Mouse (Mus musculus) midbrain, embryonic 10.5 days (tissue): ENCODE results near the gene Tanc1. TPM values are rescaled to one million over a fixed set of nuclear protein-coding genes. Genes with fewer than 3 reads are reported as not detected.

Experiments used
- DNase-seq: peaks from one replicate; pipeline ENCODE4 v3.0.0-alpha.2; 2017; ENCODE audit warnings: low spot score
- H3K27ac ChIP-seq: fragments of 300-500 bp; sonication (generic); replicated peaks from 2 replicates; pipeline ENCODE4 v1.5.1; 2016; ENCODE audit warnings: mild to moderate bottlenecking
- H3K27me3 ChIP-seq: fragments of 300-500 bp; sonication (generic); 2 replicates; pipeline ENCODE4 v1.6.1; 2016; ENCODE audit warnings: low read depth, mild to moderate bottlenecking; ENCODE audit not compliant: poor library complexity, severe bottlenecking
- H3K36me3 ChIP-seq: fragments of 300-500 bp; sonication (generic); 2 replicates; pipeline ENCODE4 v1.6.1; 2016; ENCODE audit warnings: mild to moderate bottlenecking, moderate library complexity
- H3K4me1 ChIP-seq: fragments of 300-500 bp; sonication (generic); 2 replicates; pipeline ENCODE4 v1.6.1; 2016
- H3K4me3 ChIP-seq: fragments of 300-500 bp; sonication (generic); 2 replicates; pipeline ENCODE4 v1.5.1; 2016; ENCODE audit warnings: mild to moderate bottlenecking, moderate library complexity
- H3K9me3 ChIP-seq: fragments of 300-500 bp; sonication (generic); replicated peaks from 2 replicates; pipeline ENCODE4 v1.6.1; 2016; ENCODE audit warnings: mild to moderate bottlenecking
- WGBS: fragments of 180-500 bp; shearing (Covaris S2); methylation state at CpG from one replicate; pipeline ENCODE4 v1.1.7; 2016; 5-methylcytosine and 5-hydroxymethylcytosine counted together
- polyA plus RNA-seq: library from polyadenylated mRNA; unstranded; fragments of >200 nt; fragmentation: Nextera tagmentation; extraction: Ambion mirVana; gene quantifications from 2 replicates; pipeline ENCODE4 v1.2.1, GENCODE M21; 2016

The Tanc1 gene
- polyA plus RNA-seq, 1 experiment from 2014 or later = 11.9 TPM

DNA sequence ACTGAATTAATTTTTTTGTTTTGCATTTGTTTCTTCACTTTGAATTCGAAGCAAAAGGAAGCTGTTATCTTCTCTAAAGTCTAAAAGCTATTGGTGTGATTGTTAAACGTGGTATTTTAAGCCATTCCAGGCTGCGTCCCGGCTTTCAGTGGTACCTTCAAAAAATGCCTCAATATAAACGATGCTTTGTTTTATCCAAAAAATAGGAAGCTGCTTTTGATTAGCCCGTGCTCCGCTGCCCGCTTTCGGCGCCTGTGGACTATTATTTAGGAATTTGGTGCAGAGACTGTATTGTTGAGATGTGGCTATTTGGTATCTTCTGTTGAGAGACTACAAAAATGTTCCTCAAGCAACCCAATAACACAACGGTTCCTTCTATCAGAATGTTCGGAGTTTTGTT, 93.4 kb downstream of the Tanc1 start:
- H3K4me1 ChIP-seq = 0 out of 2 replicates have a peak, but pooled peaks cover 4% of the 10 kb centered on the region
- H3K36me3 ChIP-seq = no peaks in the 10 kb centered on the region
- 91% methylated on average over 12 of the region's 12 CpGs for WGBS
- no peaks in the 10 kb centered on the region for H3K9me3 ChIP-seq
- H3K27ac ChIP-seq = no peak overlapping the region
- no peaks in the 10 kb centered on the region for H3K27me3 ChIP-seq
- H3K4me3 ChIP-seq = no peak overlapping the region
- no peak for DNase-seq

DNA sequence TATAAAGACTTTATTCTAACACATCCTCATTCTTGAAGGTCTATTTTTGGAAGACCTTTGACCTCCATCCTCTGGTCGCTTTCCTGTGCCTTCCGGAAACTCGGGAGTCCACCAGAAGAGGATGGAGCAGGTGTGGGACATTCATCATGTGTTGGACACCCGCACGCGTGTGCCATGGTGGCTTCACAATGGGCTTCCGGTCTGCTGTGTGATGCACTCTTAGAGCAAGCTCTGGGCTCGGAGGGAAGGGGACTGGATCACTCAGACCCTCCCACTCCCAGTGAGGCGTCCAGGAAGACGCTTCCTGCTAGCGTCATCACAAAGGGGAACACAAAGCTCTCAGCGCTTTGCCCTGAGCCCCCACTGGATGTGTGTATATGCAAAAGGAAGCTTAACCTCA, 95.0 kb downstream of the Tanc1 start:
- Histone ChIP-seq H3K4me1 (0 out of 2 replicates have a peak, but pooled peaks cover 6% of the 10 kb centered on the region), H3K4me3 (no peak overlapping the region), H3K27me3 (no peaks in the 10 kb centered on the region), H3K27ac (no peak overlapping the region), H3K9me3 (no peaks in the 10 kb centered on the region), H3K36me3 (no peaks in the 10 kb centered on the region)
- no peak for DNase-seq
- 86% methylated on average over 12 of the region's 12 CpGs for WGBS

GRCm38 (mm10) chr2:59707922-59708706, 96.3 kb downstream of the Tanc1 start:
- H3K27ac ChIP-seq = no peak overlapping the region
- no peaks in the 10 kb centered on the region for H3K36me3 ChIP-seq
- H3K27me3 ChIP-seq = no peaks in the 10 kb centered on the region
- H3K4me1 ChIP-seq = peaks cover 10% of the 10 kb centered on the region; the same call in 1 of the 2 replicates
- no peaks in the 10 kb centered on the region for H3K9me3 ChIP-seq
- WGBS = 78% methylated on average over 13 of the region's 13 CpGs
- no peak overlapping the region for H3K4me3 ChIP-seq
- no peak for DNase-seq

GRCm38 (mm10) chr2:59710771-59711170, 98.9 kb downstream of the Tanc1 start:
- WGBS = 79% methylated on average over 6 of the region's 6 CpGs
- no peaks in the 10 kb centered on the region for H3K36me3 ChIP-seq
- H3K27me3 ChIP-seq = no peaks in the 10 kb centered on the region
- no peak overlapping the region for H3K4me3 ChIP-seq
- no peak for DNase-seq
- peaks cover 10% of the 10 kb centered on the region; the same call in 1 of the 2 replicates for H3K4me1 ChIP-seq
- H3K27ac ChIP-seq = no peak overlapping the region
- H3K9me3 ChIP-seq = no peaks in the 10 kb centered on the region

DNA sequence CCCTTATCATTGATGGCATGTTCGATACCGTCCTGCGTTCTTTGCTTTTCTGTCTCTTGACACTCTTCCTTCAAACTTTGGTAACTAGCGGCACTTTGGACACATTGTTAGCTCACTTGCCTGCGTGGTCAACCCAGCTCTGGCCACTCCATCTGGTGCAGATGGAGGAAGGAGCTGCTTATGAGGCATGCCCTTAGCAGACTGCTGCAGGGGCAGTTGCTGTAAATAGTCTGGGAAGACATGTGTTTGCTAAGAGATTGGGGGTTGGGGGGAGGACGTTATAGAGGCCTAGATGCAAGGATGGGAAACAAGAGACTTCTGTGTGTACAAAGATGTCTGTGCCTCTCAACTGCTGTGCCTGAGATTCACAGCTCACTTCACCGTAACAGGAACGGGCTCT, 100.2 kb downstream of the Tanc1 start:
- Histone ChIP-seq H3K4me3 (no peak overlapping the region), H3K27ac (no peak overlapping the region), H3K36me3 (no peaks in the 10 kb centered on the region), H3K9me3 (no peaks in the 10 kb centered on the region), H3K4me1 (peaks cover 12% of the 10 kb centered on the region), H3K27me3 (no peaks in the 10 kb centered on the region)
- WGBS = 89% methylated on average over 8 of the region's 8 CpGs
- DNase-seq = no peak

- Histone ChIP-seq H3K27ac (no peak overlapping the region), H3K36me3 (no peaks in the 10 kb centered on the region), H3K27me3 (no peaks in the 10 kb centered on the region), H3K9me3 (no peaks in the 10 kb centered on the region), H3K4me1 (peaks cover 17% of the 10 kb centered on the region), H3K4me3 (no peak overlapping the region)
- DNase-seq = no peak
- 94% methylated on average over 9 of the region's 9 CpGs for WGBS
Observed at GRCm38 (mm10) chr2:59712484-59712883, 100.6 kb downstream of the Tanc1 start.

DNA sequence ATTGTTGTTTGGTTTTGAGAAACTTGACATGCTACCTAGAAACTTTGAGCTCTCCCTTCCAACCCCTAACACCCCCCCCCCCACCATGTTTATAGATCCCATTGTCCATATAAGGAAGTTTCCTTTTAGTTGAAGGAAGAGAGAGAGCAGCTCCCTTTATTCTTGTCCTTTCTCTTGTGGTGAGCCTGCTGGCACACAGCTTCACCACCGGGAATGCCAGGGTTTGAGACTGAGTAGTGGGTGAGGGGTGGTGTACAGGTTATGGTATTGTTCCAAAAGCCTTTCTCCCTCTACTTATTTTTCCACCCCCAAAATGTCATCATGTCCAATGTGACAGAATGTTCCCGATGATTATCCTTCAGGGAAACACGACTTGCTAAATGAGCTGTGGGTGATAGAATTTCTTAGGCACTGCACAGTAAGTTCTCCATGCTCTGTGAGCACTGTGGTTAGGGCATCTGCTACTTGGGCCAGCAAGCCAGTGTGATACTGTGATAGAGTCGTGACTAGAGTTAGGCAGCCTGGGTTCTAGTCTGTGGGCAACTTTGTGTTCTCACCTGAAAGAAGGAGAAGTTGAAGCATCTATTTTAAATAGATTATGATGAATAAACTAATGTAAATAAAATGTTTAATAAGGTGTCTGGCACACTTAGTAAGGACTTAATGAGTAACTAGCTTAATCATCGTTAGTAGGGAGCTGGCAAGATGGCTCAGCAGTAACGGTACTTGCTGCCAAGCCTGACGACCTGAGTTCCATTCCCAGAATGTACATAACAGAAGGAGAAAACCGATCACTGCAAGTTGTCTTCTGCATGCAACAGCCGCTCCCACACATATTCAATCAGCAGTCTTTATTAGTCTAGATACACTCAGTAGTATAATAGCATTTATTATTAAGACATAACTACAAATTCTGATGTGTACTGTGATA, 102.0 kb downstream of the Tanc1 start:
- 90% methylated on average over 9 of the region's 9 CpGs for WGBS

DNA sequence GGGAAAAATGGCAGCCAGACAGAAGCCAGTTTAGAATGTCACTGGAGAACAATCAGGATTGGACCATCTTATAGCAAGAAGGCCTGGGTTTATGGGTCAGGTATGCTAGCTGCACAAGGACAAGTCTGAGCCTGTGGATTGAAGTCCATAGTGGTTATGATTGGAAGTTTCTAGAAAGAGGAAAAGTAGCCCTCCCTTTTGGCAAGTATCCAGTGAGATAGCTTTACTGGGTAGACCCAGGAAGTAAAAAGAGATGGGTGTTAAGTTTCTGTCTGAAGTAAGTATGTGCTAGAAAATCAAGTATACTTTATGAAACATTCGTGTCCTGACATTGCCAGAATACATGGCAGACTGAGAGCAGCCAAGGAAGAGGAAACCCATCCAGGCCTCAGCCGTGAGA, 103.2 kb downstream of the Tanc1 start:
- DNase-seq = no peak
- Histone ChIP-seq H3K27me3 (no peaks in the 10 kb centered on the region), H3K4me3 (no peak overlapping the region), H3K4me1 (peaks cover 39% of the 10 kb centered on the region), H3K27ac (no peak overlapping the region), H3K9me3 (no peaks in the 10 kb centered on the region), H3K36me3 (no peaks in the 10 kb centered on the region)
- 98% methylated on average over 2 of the region's 2 CpGs for WGBS

More for the DNA sequence above, 102.0 kb downstream of the Tanc1 start:
- H3K4me3 ChIP-seq = no peak overlapping the region
- H3K9me3 ChIP-seq = no peaks in the 10 kb centered on the region
- DNase-seq = no peak
- peaks cover 31% of the 10 kb centered on the region for H3K4me1 ChIP-seq
- no peaks in the 10 kb centered on the region for H3K36me3 ChIP-seq
- no peaks in the 10 kb centered on the region for H3K27me3 ChIP-seq
- no peak overlapping the region for H3K27ac ChIP-seq

DNA sequence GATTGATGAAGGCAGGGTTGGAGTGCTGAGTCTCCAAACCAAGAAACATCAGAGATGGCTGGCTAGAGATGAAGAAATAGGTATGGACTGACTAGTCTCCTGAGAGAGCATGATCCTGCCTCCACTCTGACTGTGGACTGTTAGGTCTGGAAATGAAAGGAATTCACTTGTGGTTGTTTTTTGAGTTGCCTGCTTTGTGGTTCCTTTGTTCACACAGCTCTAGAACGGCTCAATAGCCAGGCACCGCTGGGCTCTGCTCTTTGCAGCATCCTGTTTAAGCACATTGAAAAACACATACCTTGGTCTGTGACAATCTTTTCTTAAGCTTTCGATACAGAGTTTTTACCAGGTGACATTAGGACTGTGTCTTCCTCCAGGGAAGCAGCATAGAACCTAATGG, 104.6 kb downstream of the Tanc1 start:
- no peaks in the 10 kb centered on the region for H3K9me3 ChIP-seq
- H3K27ac ChIP-seq = no peak overlapping the region
- peaks cover 49% of the 10 kb centered on the region for H3K4me1 ChIP-seq
- no peak overlapping the region for H3K4me3 ChIP-seq
- H3K27me3 ChIP-seq = no peaks in the 10 kb centered on the region
- DNase-seq = no peak
- no peaks in the 10 kb centered on the region for H3K36me3 ChIP-seq
- 75% methylated on average over 3 of the region's 3 CpGs for WGBS

GRCm38 (mm10) chr2:59717746-59718294, 106.0 kb downstream of the Tanc1 start:
- DNase-seq = no peak
- Histone ChIP-seq H3K4me1 (peaks cover 53% of the 10 kb centered on the region), H3K9me3 (no peaks in the 10 kb centered on the region), H3K27ac (0 out of 2 replicates have a peak overlapping the region, but pooled peaks have one; percentile 49), H3K4me3 (no peak overlapping the region), H3K27me3 (no peaks in the 10 kb centered on the region), H3K36me3 (no peaks in the 10 kb centered on the region)
- WGBS = 81% methylated on average over 3 of the region's 3 CpGs

DNA sequence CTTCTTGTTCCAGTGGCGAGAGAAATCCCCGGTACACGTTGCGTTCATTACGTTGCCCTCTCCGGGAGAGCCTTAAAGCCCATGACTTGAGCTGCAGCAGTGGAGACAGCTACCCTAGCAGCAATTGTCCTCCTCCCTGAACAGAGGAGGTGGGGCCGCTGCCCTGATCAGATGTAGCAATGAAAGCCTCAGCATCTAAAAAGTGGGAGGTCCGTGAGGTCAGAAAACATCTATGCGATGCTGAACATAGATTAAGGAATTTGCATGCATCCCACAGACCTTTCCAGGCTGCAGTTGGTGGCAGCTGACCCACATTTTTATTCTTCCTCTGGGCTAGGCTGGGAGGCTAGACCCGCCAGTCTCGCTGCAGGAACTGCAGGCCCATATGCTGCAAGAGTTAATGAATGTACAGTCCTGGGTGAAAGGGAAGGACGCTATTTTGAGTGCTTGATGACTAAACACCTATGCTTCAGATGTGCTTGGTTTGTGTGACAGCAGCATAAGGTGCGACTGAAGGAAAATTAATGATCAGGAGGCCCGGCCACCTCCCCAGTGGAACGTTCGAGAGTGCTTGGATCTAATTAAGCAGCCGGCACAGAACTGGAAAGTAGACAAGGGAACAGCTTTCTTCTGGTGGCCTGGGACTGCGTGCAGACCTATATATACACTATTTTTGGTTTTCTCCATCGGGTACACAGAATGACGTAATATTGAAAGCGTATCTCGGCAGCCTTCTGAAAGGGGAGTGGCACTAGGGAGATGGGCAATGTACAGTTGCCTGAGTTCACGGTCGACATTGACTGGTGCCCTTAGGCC, 107.0 kb downstream of the Tanc1 start:
- H3K36me3 ChIP-seq = no peaks in the 10 kb centered on the region
- H3K27me3 ChIP-seq = no peaks in the 10 kb centered on the region
- DNase-seq = no peak
- 0 out of 2 replicates have a peak overlapping the region, but pooled peaks have one; percentile 23 for H3K27ac ChIP-seq
- WGBS = 75% methylated on average over 24 of the region's 24 CpGs
- H3K4me1 ChIP-seq = peaks cover 53% of the 10 kb centered on the region
- H3K4me3 ChIP-seq = no peak overlapping the region
- H3K9me3 ChIP-seq = no peaks in the 10 kb centered on the region

GRCm38 (mm10) chr2:59719831-59720230, 108.0 kb downstream of the Tanc1 start:
- H3K27me3 ChIP-seq = no peaks in the 10 kb centered on the region
- no peak for DNase-seq
- H3K4me1 ChIP-seq = peaks cover 53% of the 10 kb centered on the region
- H3K9me3 ChIP-seq = no peaks in the 10 kb centered on the region
- no peaks in the 10 kb centered on the region for H3K36me3 ChIP-seq
- no peak overlapping the region for H3K27ac ChIP-seq
- no peak overlapping the region for H3K4me3 ChIP-seq
- WGBS = 98% methylated on average over 4 of the region's 4 CpGs
